Mouse (Mus musculus): Measurements from ENCODE around the gene Cnksr1. TPM values are rescaled to one million over a fixed set of nuclear protein-coding genes. Genes with fewer than 3 reads are reported as not detected.

Gene Cnksr1
- polyA plus RNA-seq, 1 experiment from 2014 or later: 0.33 TPM

GRCm38 (mm10) chr4:134253722-134254324, 15.6 kb upstream of the Cnksr1 start, which contains the start of gene Grrp1:
Grrp1 (minus strand) TSS chr4:134254106.
- no peak within 1 kb of the TSS for H3K4me2 ChIP-seq (ENCODE audit: low read length)
- H3K27me3 ChIP-seq (replicated peaks; ENCODE audit: control insufficient read depth, insufficient read depth, low read length): peaks cover 57% of the 10 kb centered on the region
- H3K9ac ChIP-seq (replicated peaks; ENCODE audit: low read depth, low read length): no peak within 1 kb of the TSS
- peaks cover 35% of the 10 kb centered on the region for H3K4me1 ChIP-seq (replicated peaks; ENCODE audit: control insufficient read depth, insufficient read depth, low read length)
- no peak for ATAC-seq
- no peak within 1 kb of the TSS; the same call in 1 of the 2 replicates for H3K4me3 ChIP-seq (replicated peaks; ENCODE audit: low read length)
- H3K27ac ChIP-seq (ENCODE audit: low read length): no peak within 1 kb of the TSS
- no peaks in the 10 kb centered on the region for H3K9me3 ChIP-seq (ENCODE audit: control insufficient read depth, low read length)
- no peaks in the 10 kb centered on the region for H3K36me3 ChIP-seq (ENCODE audit: control insufficient read depth, insufficient read depth)
- WGBS: 1% methylated on average over 13 of the region's 13 CpGs

DNA sequence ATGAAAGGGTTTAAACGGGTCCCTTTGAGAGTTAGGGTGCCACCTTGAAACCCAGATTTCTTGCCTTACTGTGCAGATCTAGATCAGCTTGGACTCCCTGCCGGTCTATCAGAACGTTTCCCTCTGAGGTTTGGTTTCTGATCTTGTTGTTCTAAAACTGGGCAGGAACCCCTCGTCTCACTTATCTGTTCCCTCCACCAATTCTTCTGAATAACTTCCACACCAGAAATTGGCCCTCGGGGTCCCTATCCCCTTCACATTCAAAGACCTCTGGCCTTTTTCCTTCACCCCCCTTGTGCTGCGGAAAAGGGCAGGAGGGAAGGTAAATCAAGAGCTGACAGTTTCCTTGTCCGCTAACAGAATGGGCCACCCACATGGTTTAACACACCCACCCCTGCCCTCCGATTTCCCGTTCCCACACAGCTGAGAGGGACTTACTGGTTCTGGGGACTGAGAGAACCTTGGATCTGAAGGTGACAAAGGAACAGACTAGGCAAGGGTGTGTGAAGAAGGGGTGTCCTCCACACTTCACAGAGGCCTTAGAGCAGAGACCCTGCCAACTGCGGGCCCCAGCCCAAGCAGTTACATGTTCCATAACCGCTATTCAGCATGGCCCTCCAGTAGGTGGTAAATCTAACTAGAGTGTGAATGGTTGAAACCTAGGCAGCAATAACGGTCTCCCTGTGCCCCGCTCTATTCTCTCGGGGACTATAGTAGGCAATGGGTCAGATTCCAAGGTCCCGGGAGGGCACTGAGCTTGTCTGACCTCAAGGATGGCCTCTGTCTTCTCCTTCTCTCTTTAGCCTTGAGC, 14.9 kb upstream of the Cnksr1 start:
- Histone ChIP-seq H3K4me3 (replicated peaks; ENCODE audit: low read length) (peak overlapping the region; percentile 59), H3K27ac (ENCODE audit: low read length) (no peak overlapping the region), H3K4me1 (replicated peaks; ENCODE audit: control insufficient read depth, insufficient read depth, low read length) (peaks cover 35% of the 10 kb centered on the region), H3K9me3 (ENCODE audit: control insufficient read depth, low read length) (no peaks in the 10 kb centered on the region), H3K36me3 (ENCODE audit: control insufficient read depth, insufficient read depth) (no peaks in the 10 kb centered on the region), H3K9ac (replicated peaks; ENCODE audit: low read depth, low read length) (no peak overlapping the region), H3K4me2 (ENCODE audit: low read length) (no peak overlapping the region), H3K27me3 (replicated peaks; ENCODE audit: control insufficient read depth, insufficient read depth, low read length) (peaks cover 61% of the 10 kb centered on the region)
- WGBS: 14% methylated on average over 15 of the region's 15 CpGs
- no peak for ATAC-seq

DNA sequence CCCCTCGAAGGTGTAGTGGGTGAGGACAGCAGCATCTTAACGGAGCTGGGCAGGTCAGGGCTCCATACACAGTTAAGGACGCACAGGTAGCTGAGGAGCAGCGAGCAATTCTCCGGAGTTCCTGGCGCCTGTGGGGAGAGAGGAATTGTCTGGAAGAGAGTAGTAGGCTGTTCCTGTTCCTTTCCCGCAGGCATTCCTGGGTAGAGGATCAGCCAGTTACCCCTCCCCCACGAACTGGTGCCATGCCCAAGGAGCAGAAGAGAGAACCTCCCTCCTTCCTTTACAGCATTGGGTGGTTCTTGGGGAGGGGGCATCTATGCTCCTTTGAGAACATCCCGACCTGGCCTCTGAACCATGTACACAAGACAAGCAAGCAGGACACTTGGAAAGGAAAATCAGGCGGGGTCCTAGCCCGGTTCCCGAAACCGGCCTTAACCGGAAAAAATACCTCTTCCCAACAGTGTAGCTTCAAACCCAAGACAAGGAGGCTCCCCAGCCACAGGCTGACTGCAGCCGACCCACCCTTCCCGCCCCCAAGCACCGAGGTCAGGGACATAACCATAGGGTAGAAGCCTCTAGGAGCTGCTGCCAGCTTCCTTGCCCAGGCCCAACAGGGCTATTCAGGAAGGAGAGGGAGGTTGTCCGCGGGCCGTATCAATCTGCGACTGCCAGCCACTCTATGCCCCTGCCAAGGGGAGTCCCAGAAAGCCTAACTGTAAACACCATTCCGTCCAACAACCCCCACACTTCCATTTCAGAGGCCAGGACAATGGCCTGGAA, 14.1 kb upstream of the Cnksr1 start:
- H3K4me1 ChIP-seq (replicated peaks; ENCODE audit: control insufficient read depth, insufficient read depth, low read length): peaks cover 35% of the 10 kb centered on the region
- H3K4me2 ChIP-seq (ENCODE audit: low read length): peak overlapping the region; percentile 78
- WGBS: 10% methylated on average over 22 of the region's 22 CpGs
- H3K36me3 ChIP-seq (ENCODE audit: control insufficient read depth, insufficient read depth): no peaks in the 10 kb centered on the region
- H3K27ac ChIP-seq (ENCODE audit: low read length): peak overlapping the region; percentile 56; the same call in 1 of the 2 replicates
- H3K27me3 ChIP-seq (replicated peaks; ENCODE audit: control insufficient read depth, insufficient read depth, low read length): peaks cover 61% of the 10 kb centered on the region
- no peaks in the 10 kb centered on the region for H3K9me3 ChIP-seq (ENCODE audit: control insufficient read depth, low read length)
- ATAC-seq: no peak; the same call in 1 of the 2 replicates
- peak overlapping the region; percentile 65 for H3K9ac ChIP-seq (replicated peaks; ENCODE audit: low read depth, low read length)
- peak overlapping the region; percentile 59 for H3K4me3 ChIP-seq (replicated peaks; ENCODE audit: low read length)

GRCm38 (mm10) chr4:134251241-134252130, 13.3 kb upstream of the Cnksr1 start:
- H3K27me3 ChIP-seq (replicated peaks; ENCODE audit: control insufficient read depth, insufficient read depth, low read length): peaks cover 61% of the 10 kb centered on the region
- H3K4me3 ChIP-seq (replicated peaks; ENCODE audit: low read length): peak overlapping the region; percentile 59
- peak overlapping the region; percentile 56 for H3K27ac ChIP-seq (ENCODE audit: low read length)
- peaks cover 35% of the 10 kb centered on the region for H3K4me1 ChIP-seq (replicated peaks; ENCODE audit: control insufficient read depth, insufficient read depth, low read length)
- peak; percentile 51 for ATAC-seq
- H3K36me3 ChIP-seq (ENCODE audit: control insufficient read depth, insufficient read depth): no peaks in the 10 kb centered on the region
- H3K9me3 ChIP-seq (ENCODE audit: control insufficient read depth, low read length): no peaks in the 10 kb centered on the region
- peak overlapping the region; percentile 78 for H3K4me2 ChIP-seq (ENCODE audit: low read length)
- H3K9ac ChIP-seq (replicated peaks; ENCODE audit: low read depth, low read length): peak overlapping the region; percentile 65
- WGBS: under 1% methylated on average over 91 of the region's 91 CpGs

DNA sequence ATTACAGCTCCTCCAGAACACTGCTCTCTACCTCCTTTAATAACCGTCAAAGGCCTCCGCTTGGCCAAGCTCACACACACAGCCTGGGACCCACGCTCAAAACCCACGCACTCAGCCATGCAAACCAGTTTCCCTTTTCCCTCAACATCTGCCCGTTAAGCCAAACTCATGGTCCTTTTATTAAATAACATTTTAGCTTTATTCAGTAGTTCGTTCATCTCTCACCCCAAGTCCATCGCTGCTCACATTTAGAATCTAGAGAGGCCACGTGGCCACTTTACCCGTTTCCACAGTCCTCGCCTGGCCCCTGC, 12.7 kb upstream of the Cnksr1 start:
- Histone ChIP-seq H3K9ac (replicated peaks; ENCODE audit: low read depth, low read length) (peak overlapping the region; percentile 65), H3K36me3 (ENCODE audit: control insufficient read depth, insufficient read depth) (no peaks in the 10 kb centered on the region), H3K27ac (ENCODE audit: low read length) (no peak overlapping the region), H3K4me2 (ENCODE audit: low read length) (peak overlapping the region; percentile 78), H3K9me3 (ENCODE audit: control insufficient read depth, low read length) (no peaks in the 10 kb centered on the region), H3K27me3 (replicated peaks; ENCODE audit: control insufficient read depth, insufficient read depth, low read length) (peaks cover 58% of the 10 kb centered on the region), H3K4me1 (replicated peaks; ENCODE audit: control insufficient read depth, insufficient read depth, low read length) (peaks cover 36% of the 10 kb centered on the region), H3K4me3 (replicated peaks; ENCODE audit: low read length) (peak overlapping the region; percentile 59)
- WGBS: 6% methylated on average over 10 of the region's 10 CpGs
- no peak for ATAC-seq

DNA sequence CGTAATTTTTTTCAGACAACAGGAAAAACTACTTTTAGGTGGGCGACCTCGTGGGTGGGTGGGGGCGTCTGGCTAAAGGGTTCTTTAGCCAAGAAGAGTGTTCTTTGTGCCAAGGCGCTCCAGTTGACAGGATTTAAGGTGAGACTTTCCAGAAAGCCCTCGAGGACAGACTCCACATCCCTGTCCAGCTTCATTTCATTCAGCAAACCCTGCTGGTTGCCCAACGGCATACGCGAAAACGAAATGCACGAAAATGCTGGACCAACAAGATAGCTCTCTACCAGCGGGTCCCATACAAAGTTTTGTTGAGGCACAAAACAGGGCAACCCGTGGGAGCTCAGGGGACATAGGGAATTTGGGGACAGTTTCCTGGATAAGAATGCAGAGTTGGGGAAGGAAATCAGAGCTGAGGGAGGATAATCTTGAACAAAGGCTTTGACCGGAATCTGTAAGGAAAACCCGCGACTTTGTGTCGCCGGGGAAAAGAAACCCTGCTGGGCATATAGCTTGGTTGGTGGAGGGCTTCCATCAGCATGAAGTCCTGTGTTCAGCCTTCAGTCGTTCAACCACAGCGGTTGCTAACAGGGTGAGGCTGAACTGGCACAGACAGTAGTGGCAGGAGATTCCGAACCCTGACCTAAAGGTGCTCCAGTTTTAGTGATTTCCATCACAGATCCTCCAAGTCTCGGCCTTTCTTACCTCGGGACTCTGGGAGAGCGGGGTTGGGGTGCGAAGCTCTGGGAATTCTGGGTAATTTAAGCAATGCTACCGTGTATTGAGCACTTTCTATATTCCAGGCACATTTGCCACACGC, 12.1 kb upstream of the Cnksr1 start:
- Histone ChIP-seq H3K27ac (ENCODE audit: low read length) (no peak overlapping the region), H3K9ac (replicated peaks; ENCODE audit: low read depth, low read length) (peak overlapping the region; percentile 49), H3K9me3 (ENCODE audit: control insufficient read depth, low read length) (no peaks in the 10 kb centered on the region), H3K4me3 (replicated peaks; ENCODE audit: low read length) (peak overlapping the region; percentile 59), H3K4me2 (ENCODE audit: low read length) (peak overlapping the region; percentile 78), H3K27me3 (replicated peaks; ENCODE audit: control insufficient read depth, insufficient read depth, low read length) (peaks cover 58% of the 10 kb centered on the region), H3K36me3 (ENCODE audit: control insufficient read depth, insufficient read depth) (no peaks in the 10 kb centered on the region), H3K4me1 (replicated peaks; ENCODE audit: control insufficient read depth, insufficient read depth, low read length) (peaks cover 39% of the 10 kb centered on the region)
- ATAC-seq: no peak
- 5% methylated on average over 27 of the region's 27 CpGs for WGBS

DNA sequence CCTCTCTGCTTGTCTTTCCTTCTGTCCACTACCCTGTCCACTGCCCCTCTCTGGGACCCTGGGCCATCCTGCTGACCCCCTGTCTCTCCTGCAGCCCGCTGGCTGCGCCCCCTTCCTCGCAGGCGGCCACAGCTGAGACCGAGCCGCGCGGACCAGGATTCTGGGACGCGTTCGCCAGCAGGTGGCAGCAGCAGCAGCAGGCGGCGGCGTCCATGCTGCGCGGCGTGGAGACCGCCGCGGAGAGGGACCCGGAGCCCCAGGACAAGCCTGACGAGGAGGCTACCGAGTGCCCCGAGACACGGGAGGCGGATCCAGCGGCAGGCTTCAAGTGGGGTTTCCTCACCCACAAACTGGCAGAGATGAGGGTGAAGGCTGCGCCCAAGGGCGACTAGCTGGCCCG, 11.5 kb upstream of the Cnksr1 start:
- peak overlapping the region; percentile 49 for H3K9ac ChIP-seq (replicated peaks; ENCODE audit: low read depth, low read length)
- H3K9me3 ChIP-seq (ENCODE audit: control insufficient read depth, low read length): no peaks in the 10 kb centered on the region
- H3K27me3 ChIP-seq (replicated peaks; ENCODE audit: control insufficient read depth, insufficient read depth, low read length): peaks cover 52% of the 10 kb centered on the region
- peaks cover 42% of the 10 kb centered on the region for H3K4me1 ChIP-seq (replicated peaks; ENCODE audit: control insufficient read depth, insufficient read depth, low read length)
- no peak overlapping the region for H3K27ac ChIP-seq (ENCODE audit: low read length)
- no peaks in the 10 kb centered on the region for H3K36me3 ChIP-seq (ENCODE audit: control insufficient read depth, insufficient read depth)
- H3K4me3 ChIP-seq (replicated peaks; ENCODE audit: low read length): peak overlapping the region; percentile 59
- H3K4me2 ChIP-seq (ENCODE audit: low read length): peak overlapping the region; percentile 78
- ATAC-seq: peak; percentile 48
- under 1% methylated on average over 30 of the region's 30 CpGs for WGBS

DNA sequence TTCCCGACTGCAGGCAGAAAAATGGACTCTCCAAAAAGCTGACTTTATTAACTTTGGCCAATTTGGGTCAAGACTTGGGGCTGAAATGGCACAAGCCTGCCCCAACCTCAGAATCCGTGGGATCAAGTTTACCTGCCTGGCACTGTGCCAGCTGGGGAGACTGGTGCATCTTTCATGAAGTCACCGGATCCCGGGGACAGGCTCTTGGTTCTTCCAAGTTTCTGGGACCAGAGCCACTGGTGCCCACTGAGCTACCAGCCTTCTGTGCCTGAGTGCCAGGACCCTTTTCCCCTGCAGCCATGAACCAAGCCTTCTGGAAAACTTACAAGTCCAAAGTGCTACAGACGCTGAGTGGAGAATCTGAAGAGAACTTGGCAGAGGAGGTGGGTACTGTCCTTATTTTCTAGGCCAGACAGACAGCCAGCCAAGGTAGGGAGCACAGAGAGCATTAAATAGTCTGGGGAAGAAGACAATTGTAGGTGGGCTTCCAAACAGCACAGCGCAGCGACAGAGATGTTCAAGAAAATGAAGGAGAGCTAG, 8.6 kb upstream of the Cnksr1 start, which contains the start of gene Gm30191:
Gene Gm30191 (plus strand): TSS at position 217 of the 540 bp plus-strand sequence.
- WGBS: 65% methylated on average over 7 of the region's 7 CpGs
- Histone ChIP-seq H3K9me3 (ENCODE audit: control insufficient read depth, low read length) (no peaks in the 10 kb centered on the region), H3K9ac (replicated peaks; ENCODE audit: low read depth, low read length) (peak within 1 kb of the TSS; percentile 72; the same call in 1 of the 2 replicates), H3K4me2 (ENCODE audit: low read length) (peak within 1 kb of the TSS; percentile 70), H3K27ac (ENCODE audit: low read length) (no peak within 1 kb of the TSS), H3K27me3 (replicated peaks; ENCODE audit: control insufficient read depth, insufficient read depth, low read length) (peaks cover 27% of the 10 kb centered on the region), H3K4me1 (replicated peaks; ENCODE audit: control insufficient read depth, insufficient read depth, low read length) (peaks cover 35% of the 10 kb centered on the region), H3K36me3 (ENCODE audit: control insufficient read depth, insufficient read depth) (no peaks in the 10 kb centered on the region), H3K4me3 (replicated peaks; ENCODE audit: low read length) (peak within 1 kb of the TSS; percentile 78)
- ATAC-seq: no peak

All from forebrain, embryonic 16.5 days (tissue).